Comparison of ENCODE assay signal across 18 mouse cellular contexts in genomic region chr3:79866089-79866488, GRCm38 (mm10). TPM values are rescaled to one million over a fixed set of nuclear protein-coding genes. Genes with fewer than 3 reads are reported as not detected.
DNase-seq lines count a peak whose midpoint lies in the region; ATAC-seq and TF ChIP-seq lines count a peak whose summit lies in the region.
"Had no signal": no experiment of that assay in that cellular context is flagged by ENCODE, and none has a peak within 500 bp of the region (broad histone marks: within the 10 kb centered on the region; RNA-seq: fewer than 3 reads in every experiment).

No protein-coding gene starts in this region.

- WGBS in forebrain, postnatal 0 days = 71% methylated on average over 3 of the region's 3 CpGs
- 92% methylated on average over 3 of the region's 3 CpGs for WGBS in forebrain, embryonic 10.5 days
- WGBS in midbrain, embryonic 13.5 days = 66% methylated on average over 3 of the region's 3 CpGs
- 63% methylated on average over 3 of the region's 3 CpGs for WGBS in midbrain, embryonic 11.5 days
- 43% methylated on average over 3 of the region's 3 CpGs for WGBS in kidney, embryonic 15.5 days
- 60% methylated on average over 3 of the region's 3 CpGs for WGBS in neural tube, embryonic 15.5 days
- 95% methylated on average over 3 of the region's 3 CpGs for WGBS in lung, adult 2 months

- TF ChIP-seq CTCF in forebrain, postnatal 0 days (IDR thresholded peaks at IDR 0.05; ENCODE audit: low read depth) = no peak
- no peak for TF ChIP-seq CTCF in lung, adult 2 months (IDR thresholded peaks at IDR 0.05; ENCODE audit: insufficient read depth, low read length)

- H3K9ac ChIP-seq in forebrain, postnatal 0 days = no peak overlapping the region
- no peak overlapping the region for H3K9ac ChIP-seq in midbrain, embryonic 13.5 days (replicated peaks)
- no peak overlapping the region for H3K9ac ChIP-seq in midbrain, embryonic 11.5 days (ENCODE audit: low read length)
- no peak overlapping the region for H3K9ac ChIP-seq in kidney, embryonic 15.5 days
- no peak overlapping the region for H3K9ac ChIP-seq in neural tube, embryonic 15.5 days (replicated peaks)
- H3K9ac ChIP-seq: liver, embryonic 12.5 days had no signal

- no peak for ATAC-seq in forebrain, postnatal 0 days
- no peak for ATAC-seq in midbrain, embryonic 13.5 days
- ATAC-seq in midbrain, embryonic 11.5 days (ENCODE audit: low FRiP score) = no peak
- 0 out of 2 replicates have a peak, but pooled peaks have one; percentile 66 for ATAC-seq in kidney, embryonic 15.5 days (replicated peaks; ENCODE audit: low FRiP score)
- no peak for ATAC-seq in neural tube, embryonic 15.5 days (ENCODE audit: low FRiP score)
- ATAC-seq: intestine, embryonic 16.5 days; liver, embryonic 12.5 days had no signal

- no peak overlapping the region for H3K4me3 ChIP-seq in forebrain, postnatal 0 days (ENCODE audit: low read depth, low read length)
- no peak overlapping the region for H3K4me3 ChIP-seq in forebrain, embryonic 10.5 days
- H3K4me3 ChIP-seq in midbrain, embryonic 13.5 days (replicated peaks) = no peak overlapping the region
- H3K4me3 ChIP-seq in midbrain, embryonic 11.5 days (ENCODE audit: low read depth, low read length) = no peak overlapping the region
- no peak overlapping the region for H3K4me3 ChIP-seq in kidney, embryonic 15.5 days (replicated peaks)
- H3K4me3 ChIP-seq in neural tube, embryonic 15.5 days (replicated peaks) = no peak overlapping the region
- no peak overlapping the region for H3K4me3 ChIP-seq in lung, adult 2 months (replicated peaks; ENCODE audit: extremely low read depth, low read depth, low read length)
- H3K4me3 ChIP-seq: heart, embryonic 10.5 days; limb, embryonic 10.5 days; liver, embryonic 12.5 days had no signal

- no peaks in the 10 kb centered on the region for H3K27me3 ChIP-seq in forebrain, postnatal 0 days (ENCODE audit: insufficient read depth, low read length)
- H3K27me3 ChIP-seq in forebrain, embryonic 10.5 days (ENCODE audit: poor library complexity, severe bottlenecking) = no peaks in the 10 kb centered on the region
- no peaks in the 10 kb centered on the region for H3K27me3 ChIP-seq in midbrain, embryonic 13.5 days
- H3K27me3 ChIP-seq in midbrain, embryonic 11.5 days (ENCODE audit: control insufficient read depth, insufficient read depth, low read length) = no peaks in the 10 kb centered on the region
- no peaks in the 10 kb centered on the region for H3K27me3 ChIP-seq in kidney, embryonic 15.5 days
- H3K27me3 ChIP-seq in neural tube, embryonic 15.5 days (replicated peaks) = no peaks in the 10 kb centered on the region
- H3K27me3 ChIP-seq: liver, embryonic 12.5 days had no signal

- no peak overlapping the region for H3K4me2 ChIP-seq in forebrain, postnatal 0 days (ENCODE audit: low read depth)
- no peak overlapping the region for H3K4me2 ChIP-seq in midbrain, embryonic 13.5 days (replicated peaks)
- no peak overlapping the region for H3K4me2 ChIP-seq in midbrain, embryonic 11.5 days
- no peak overlapping the region for H3K4me2 ChIP-seq in kidney, embryonic 15.5 days
- no peak overlapping the region for H3K4me2 ChIP-seq in neural tube, embryonic 15.5 days
- H3K4me2 ChIP-seq: liver, embryonic 12.5 days had no signal

- no peaks in the 10 kb centered on the region for H3K36me3 ChIP-seq in forebrain, postnatal 0 days (ENCODE audit: insufficient read depth)
- no peaks in the 10 kb centered on the region for H3K36me3 ChIP-seq in forebrain, embryonic 10.5 days (replicated peaks)
- no peaks in the 10 kb centered on the region for H3K36me3 ChIP-seq in midbrain, embryonic 13.5 days
- no peaks in the 10 kb centered on the region for H3K36me3 ChIP-seq in midbrain, embryonic 11.5 days (ENCODE audit: control insufficient read depth, insufficient read depth, low read length)
- no peaks in the 10 kb centered on the region for H3K36me3 ChIP-seq in kidney, embryonic 15.5 days
- H3K36me3 ChIP-seq in neural tube, embryonic 15.5 days = no peaks in the 10 kb centered on the region
- H3K36me3 ChIP-seq: heart, embryonic 10.5 days; limb, embryonic 10.5 days; liver, embryonic 12.5 days had no signal

- peak overlapping the region; percentile 79 for H3K27ac ChIP-seq in forebrain, postnatal 0 days (ENCODE audit: low read depth, low read length)
- H3K27ac ChIP-seq in forebrain, embryonic 10.5 days = no peak overlapping the region
- H3K27ac ChIP-seq in midbrain, embryonic 13.5 days = peak overlapping the region; percentile 87; the same call in 1 of the 2 replicates
- no peak overlapping the region for H3K27ac ChIP-seq in midbrain, embryonic 11.5 days (ENCODE audit: low read depth, low read length)
- no peak overlapping the region for H3K27ac ChIP-seq in kidney, embryonic 15.5 days
- peak overlapping the region; percentile 77 for H3K27ac ChIP-seq in neural tube, embryonic 15.5 days (replicated peaks)
- H3K27ac ChIP-seq: heart, embryonic 10.5 days; limb, embryonic 10.5 days; liver, embryonic 12.5 days had no signal

- TF ChIP-seq POLR2A in lung, adult 2 months (IDR thresholded peaks at IDR 0.05; ENCODE audit: borderline replicate concordance, extremely low read depth, low read depth, low read length) = no peak

- DNase-seq in forebrain, postnatal 0 days = no peak
- DNase-seq in forebrain, embryonic 10.5 days (ENCODE audit: extremely low spot score, low spot score) = no peak
- no peak for DNase-seq in midbrain, embryonic 11.5 days (ENCODE audit: low spot score, missing footprints)
- no peak for DNase-seq in lung, adult 2 months
- DNase-seq: adrenal gland, adult 2 months; cerebellum, adult 11-12 months; embryo, embryonic 11 days; gastrocnemius, postnatal 10 days; right cerebral cortex, postnatal 4 days; thymus, adult 18-20 months had no signal

- no peaks in the 10 kb centered on the region for H3K9me3 ChIP-seq in forebrain, postnatal 0 days (ENCODE audit: low read length)
- H3K9me3 ChIP-seq in forebrain, embryonic 10.5 days = no peaks in the 10 kb centered on the region
- no peaks in the 10 kb centered on the region for H3K9me3 ChIP-seq in midbrain, embryonic 13.5 days
- H3K9me3 ChIP-seq in midbrain, embryonic 11.5 days (ENCODE audit: control insufficient read depth, low read length) = no peaks in the 10 kb centered on the region
- H3K9me3 ChIP-seq in kidney, embryonic 15.5 days (replicated peaks) = no peaks in the 10 kb centered on the region
- H3K9me3 ChIP-seq in neural tube, embryonic 15.5 days (replicated peaks) = no peaks in the 10 kb centered on the region
- H3K9me3 ChIP-seq: heart, embryonic 10.5 days; limb, embryonic 10.5 days; liver, embryonic 12.5 days had no signal

- peaks cover 17% of the 10 kb centered on the region for H3K4me1 ChIP-seq in forebrain, postnatal 0 days (ENCODE audit: insufficient read depth)
- 0 out of 2 replicates have a peak, but pooled peaks cover 4% of the 10 kb centered on the region for H3K4me1 ChIP-seq in forebrain, embryonic 10.5 days
- peaks cover 18% of the 10 kb centered on the region for H3K4me1 ChIP-seq in midbrain, embryonic 13.5 days (replicated peaks)
- H3K4me1 ChIP-seq in midbrain, embryonic 11.5 days (ENCODE audit: control insufficient read depth, insufficient read depth, low read length) = no peaks in the 10 kb centered on the region
- H3K4me1 ChIP-seq in kidney, embryonic 15.5 days = peaks cover 14% of the 10 kb centered on the region
- peaks cover 23% of the 10 kb centered on the region for H3K4me1 ChIP-seq in neural tube, embryonic 15.5 days
- no peaks in the 10 kb centered on the region for H3K4me1 ChIP-seq in lung, adult 2 months (ENCODE audit: control insufficient read depth, insufficient read depth, low read length)
- H3K4me1 ChIP-seq: heart, embryonic 10.5 days; liver, embryonic 12.5 days; megakaryocyte, embryonic 14.5 days had no signal

RNA-seq across cellular contexts. Expression of gene Tmem144, which starts 13.5 kb away (rescaled TPM):
- total RNA-seq in forebrain, postnatal 0 days (2014; rRNA removed) = 1.00 and 1.2 TPM in 2 replicates
- polyA plus RNA-seq in forebrain, postnatal 0 days (2015; fragmentation: Nextera tagmentation; extraction: Ambion mirVana) = 1.4 and 2.6 TPM in 2 replicates
- 3.7 and 4.1 TPM in 2 replicates for polyA plus RNA-seq in forebrain, embryonic 10.5 days (2016; fragmentation: Nextera tagmentation; extraction: Ambion mirVana)
- polyA plus RNA-seq in midbrain, embryonic 13.5 days (2015; fragmentation: Nextera tagmentation; extraction: Ambion mirVana) = 1.3 TPM in 2 replicates
- polyA plus RNA-seq in midbrain, embryonic 11.5 days (2014; fragmentation: Nextera tagmentation; extraction: Ambion mirVana) = 2.0 and 3.4 TPM in 2 replicates
- 5.1 and 6.3 TPM in 2 replicates for polyA plus RNA-seq in kidney, embryonic 15.5 days (2015; fragmentation: Nextera tagmentation; extraction: Ambion mirVana)
- polyA plus RNA-seq in neural tube, embryonic 15.5 days (2015; fragmentation: Nextera tagmentation; extraction: Ambion mirVana) = 1.5 and 1.7 TPM in 2 replicates
- polyA plus RNA-seq in lung, adult 2 months (2012; rRNA removed) = 0.92 and 1.9 TPM in 2 replicates

RNA-seq across cellular contexts. Expression of gene Fam198b, which starts 18.2 kb away (rescaled TPM):
- 1.3 and 2.1 TPM in 2 replicates for total RNA-seq in forebrain, postnatal 0 days (2014; rRNA removed)
- 0.87 and 1.1 TPM in 2 replicates for polyA plus RNA-seq in forebrain, postnatal 0 days (2015; fragmentation: Nextera tagmentation; extraction: Ambion mirVana)
- 0.91 and 2.1 TPM in 2 replicates for polyA plus RNA-seq in forebrain, embryonic 10.5 days (2016; fragmentation: Nextera tagmentation; extraction: Ambion mirVana)
- 0.89 and 1.9 TPM in 2 replicates for polyA plus RNA-seq in midbrain, embryonic 13.5 days (2015; fragmentation: Nextera tagmentation; extraction: Ambion mirVana)
- 0.73 and 0.77 TPM in 2 replicates for polyA plus RNA-seq in midbrain, embryonic 11.5 days (2014; fragmentation: Nextera tagmentation; extraction: Ambion mirVana)
- 13.4 and 14.7 TPM in 2 replicates for polyA plus RNA-seq in kidney, embryonic 15.5 days (2015; fragmentation: Nextera tagmentation; extraction: Ambion mirVana)
- 5.2 and 8.9 TPM in 2 replicates for polyA plus RNA-seq in neural tube, embryonic 15.5 days (2015; fragmentation: Nextera tagmentation; extraction: Ambion mirVana)
- polyA plus RNA-seq in lung, adult 2 months (2012; rRNA removed) = 16.5 and 20.3 TPM in 2 replicates

Comparison
In these comparisons a context has a peak if more than half of its experiments do, and no peak if none do; other contexts are left out.
1. H3K27ac ChIP-seq: peak in forebrain, postnatal 0 days (single experiment), midbrain, embryonic 13.5 days (single experiment) and neural tube, embryonic 15.5 days (single experiment); none in forebrain, embryonic 10.5 days (single experiment), midbrain, embryonic 11.5 days (single experiment) and kidney, embryonic 15.5 days (single experiment).